In genomic region chr7:82282011-82282410, GRCm38 (mm10) we compare ENCODE assay signal across 22 mouse cellular contexts. TPM values are rescaled to one million over a fixed set of nuclear protein-coding genes. Genes with fewer than 3 reads are reported as not detected.
DNase-seq lines count a peak whose midpoint lies in the region; ATAC-seq and TF ChIP-seq lines count a peak whose summit lies in the region.
"Had no signal": no experiment of that assay in that cellular context is flagged by ENCODE, and none has a peak within 500 bp of the region (broad histone marks: within the 10 kb centered on the region; RNA-seq: fewer than 3 reads in every experiment).

No protein-coding gene starts in this region.

- no peak for TF ChIP-seq CTCF in lung, adult 2 months (IDR thresholded peaks at IDR 0.05; ENCODE audit: insufficient read depth, low read length)

- H3K27me3 ChIP-seq in embryonic facial prominence, embryonic 13.5 days, result 0 out of 2 replicates have a peak, but pooled peaks cover 1% of the 10 kb centered on the region
- no peaks in the 10 kb centered on the region for H3K27me3 ChIP-seq in embryonic facial prominence, embryonic 10.5 days (replicated peaks; ENCODE audit: low read depth, poor library complexity, severe bottlenecking)
- H3K27me3 ChIP-seq in heart, embryonic 10.5 days (ENCODE audit: insufficient read depth, poor library complexity, severe bottlenecking), result peaks cover 12% of the 10 kb centered on the region; the same call in 1 of the 2 replicates
- 0 out of 2 replicates have a peak, but pooled peaks cover 2% of the 10 kb centered on the region for H3K27me3 ChIP-seq in heart, embryonic 11.5 days (ENCODE audit: control insufficient read depth, insufficient read depth, low read length)
- H3K27me3 ChIP-seq: forebrain, embryonic 12.5 days; hindbrain, embryonic 12.5 days had no signal

- no peak for TF ChIP-seq POLR2A in lung, adult 2 months (IDR thresholded peaks at IDR 0.05; ENCODE audit: borderline replicate concordance, extremely low read depth, low read depth, low read length)

- no peak overlapping the region for H3K9ac ChIP-seq in embryonic facial prominence, embryonic 13.5 days
- H3K9ac ChIP-seq in heart, embryonic 11.5 days (ENCODE audit: low read depth, low read length), result no peak overlapping the region
- H3K9ac ChIP-seq: forebrain, embryonic 12.5 days; heart, embryonic 13.5 days; hindbrain, embryonic 12.5 days had no signal

- H3K4me3 ChIP-seq in embryonic facial prominence, embryonic 13.5 days, result no peak overlapping the region
- no peak overlapping the region for H3K4me3 ChIP-seq in embryonic facial prominence, embryonic 10.5 days
- no peak overlapping the region for H3K4me3 ChIP-seq in heart, embryonic 10.5 days
- H3K4me3 ChIP-seq in heart, embryonic 11.5 days (ENCODE audit: low read depth, low read length), result no peak overlapping the region
- no peak overlapping the region for H3K4me3 ChIP-seq in lung, adult 2 months (replicated peaks; ENCODE audit: extremely low read depth, low read depth, low read length)
- H3K4me3 ChIP-seq: forebrain, embryonic 12.5 days; heart, adult 2 months; heart, embryonic 13.5 days; hindbrain, embryonic 12.5 days had no signal

- ATAC-seq in embryonic facial prominence, embryonic 13.5 days (ENCODE audit: insufficient number of reproducible peaks, insufficient read depth, low FRiP score, low TSS enrichment, low read depth), result no peak
- no peak for ATAC-seq in heart, embryonic 11.5 days (replicated peaks; ENCODE audit: insufficient number of reproducible peaks, low FRiP score, low TSS enrichment)
- ATAC-seq: CD4-positive, CD25-positive, alpha-beta regulatory T cell, adult 4 months; hindbrain, embryonic 16.5 days had no signal

- peak overlapping the region; percentile 64 for H3K27ac ChIP-seq in embryonic facial prominence, embryonic 13.5 days
- H3K27ac ChIP-seq in embryonic facial prominence, embryonic 10.5 days (replicated peaks), result no peak overlapping the region
- H3K27ac ChIP-seq in heart, embryonic 10.5 days, result peak overlapping the region; percentile 36; the same call in 1 of the 2 replicates
- no peak overlapping the region for H3K27ac ChIP-seq in heart, embryonic 11.5 days (ENCODE audit: low read depth, low read length)
- H3K27ac ChIP-seq: forebrain, embryonic 12.5 days; heart, adult 2 months; heart, embryonic 13.5 days; hindbrain, embryonic 12.5 days had no signal

- H3K9me3 ChIP-seq in embryonic facial prominence, embryonic 13.5 days, result no peaks in the 10 kb centered on the region
- H3K9me3 ChIP-seq in embryonic facial prominence, embryonic 10.5 days, result no peaks in the 10 kb centered on the region
- no peaks in the 10 kb centered on the region for H3K9me3 ChIP-seq in heart, embryonic 10.5 days
- H3K9me3 ChIP-seq in heart, embryonic 11.5 days (replicated peaks; ENCODE audit: control insufficient read depth, low read length), result no peaks in the 10 kb centered on the region
- H3K9me3 ChIP-seq: forebrain, embryonic 12.5 days; heart, embryonic 13.5 days; hindbrain, embryonic 12.5 days had no signal

- H3K36me3 ChIP-seq in embryonic facial prominence, embryonic 13.5 days, result no peaks in the 10 kb centered on the region
- H3K36me3 ChIP-seq in embryonic facial prominence, embryonic 10.5 days (replicated peaks), result no peaks in the 10 kb centered on the region
- no peaks in the 10 kb centered on the region for H3K36me3 ChIP-seq in heart, embryonic 10.5 days
- H3K36me3 ChIP-seq in heart, embryonic 11.5 days (ENCODE audit: control insufficient read depth, insufficient read depth, low read length), result no peaks in the 10 kb centered on the region
- H3K36me3 ChIP-seq: forebrain, embryonic 12.5 days; G1E; heart, embryonic 13.5 days; hindbrain, embryonic 12.5 days had no signal

- 75% methylated on average over 8 of the region's 8 CpGs for WGBS in embryonic facial prominence, embryonic 13.5 days
- WGBS in embryonic facial prominence, embryonic 10.5 days, result 90% methylated on average over 8 of the region's 8 CpGs
- WGBS in heart, embryonic 10.5 days, result 58% methylated on average over 8 of the region's 8 CpGs
- 51% methylated on average over 8 of the region's 8 CpGs for WGBS in heart, embryonic 11.5 days (ENCODE audit: insufficient replicate concordance)
- 78% methylated on average over 8 of the region's 8 CpGs for WGBS in lung, adult 2 months

- H3K4me2 ChIP-seq in embryonic facial prominence, embryonic 13.5 days, result no peak overlapping the region
- no peak overlapping the region for H3K4me2 ChIP-seq in heart, embryonic 11.5 days
- H3K4me2 ChIP-seq: forebrain, embryonic 12.5 days; heart, embryonic 13.5 days; hindbrain, embryonic 12.5 days had no signal

- DNase-seq in embryonic facial prominence, embryonic 10.5 days (ENCODE audit: low spot score), result no peak
- no peak for DNase-seq in heart, embryonic 10.5 days (ENCODE audit: low spot score)
- peak; percentile 34 for DNase-seq in lung, postnatal 10 days
- DNase-seq in lung, adult 2 months, result no peak
- DNase-seq in telencephalon, adult 2 months (ENCODE audit: low read depth, low spot score), result peak; percentile 29
- no peak for DNase-seq in cerebellum, adult 11 months
- DNase-seq: adrenal gland, adult 8-10 months; B cell, adult 2 months; cerebellum, adult 18-20 months; cerebellum, adult 9-11 months; cerebellum, postnatal 36 days; gastrocnemius, postnatal 10 days; heart, adult 2 months; heart, postnatal 36 days had no signal

- H3K4me1 ChIP-seq in embryonic facial prominence, embryonic 13.5 days, result peaks cover 15% of the 10 kb centered on the region
- no peaks in the 10 kb centered on the region for H3K4me1 ChIP-seq in embryonic facial prominence, embryonic 10.5 days
- H3K4me1 ChIP-seq in heart, embryonic 10.5 days, result peaks cover 3% of the 10 kb centered on the region; the same call in 1 of the 2 replicates
- no peaks in the 10 kb centered on the region; the same call in 1 of the 2 replicates for H3K4me1 ChIP-seq in heart, embryonic 11.5 days (ENCODE audit: control insufficient read depth, insufficient read depth, low read length)
- no peaks in the 10 kb centered on the region for H3K4me1 ChIP-seq in lung, adult 2 months (ENCODE audit: control insufficient read depth, insufficient read depth, low read length)
- H3K4me1 ChIP-seq: hindbrain, embryonic 12.5 days had no signal

RNA-seq across cellular contexts. Expression of gene Adamtsl3, which starts 53.5 kb away (rescaled TPM):
- 3.8 and 7.9 TPM in 2 replicates for polyA plus RNA-seq in embryonic facial prominence, embryonic 13.5 days (2015; fragmentation: Nextera tagmentation; extraction: Ambion mirVana)
- polyA plus RNA-seq in embryonic facial prominence, embryonic 10.5 days (2016; fragmentation: Nextera tagmentation; extraction: Ambion mirVana), result 0.14 and 0.45 TPM in 2 replicates
- polyA plus RNA-seq in heart, embryonic 10.5 days (2016; fragmentation: Nextera tagmentation; extraction: Ambion mirVana), result 0.06 and 0.22 TPM in 2 replicates
- polyA plus RNA-seq in heart, embryonic 11.5 days (2014; fragmentation: Nextera tagmentation; extraction: Ambion mirVana), result 0.54 and 0.57 TPM in 2 replicates
- 6.1 and 8.0 TPM in 2 replicates for polyA plus RNA-seq in lung, adult 2 months (2012; rRNA removed)
- polyA plus RNA-seq: CD4-positive, CD25-positive, alpha-beta regulatory T cell, adult 4 months; G1E had no signal

Comparison
In these comparisons a context has a peak if more than half of its experiments do, and no peak if none do; other contexts are left out.
1. H3K27ac ChIP-seq: peak in embryonic facial prominence, embryonic 13.5 days (single experiment) and heart, embryonic 10.5 days (single experiment); none in embryonic facial prominence, embryonic 10.5 days (single experiment) and heart, embryonic 11.5 days (single experiment).
2. DNase-seq: peak in lung, postnatal 10 days (single experiment) and telencephalon, adult 2 months (single experiment); none in embryonic facial prominence, embryonic 10.5 days (single experiment), heart, embryonic 10.5 days (single experiment), lung, adult 2 months (single experiment) and cerebellum, adult 11 months (single experiment).